Mouse (Mus musculus) heart, adult 2 months (tissue): ENCODE data around the gene Nudt8.

ENCODE experiments used
- CTCF ChIP-seq: fragments of 200-600 bp; IDR thresholded peaks from 2 replicates; pipeline ENCODE4 v1.8.1; 2022; ENCODE audit warnings: antibody characterized with exemption, mild to moderate bottlenecking, moderate library complexity
- EP300 ChIP-seq: fragments of 200-500 bp; IDR thresholded peaks from 2 replicates; pipeline ENCODE4 v1.6.1; 2011; ENCODE audit warnings: low read depth, low read length, control low read depth; ENCODE audit not compliant: insufficient read depth

DNA sequence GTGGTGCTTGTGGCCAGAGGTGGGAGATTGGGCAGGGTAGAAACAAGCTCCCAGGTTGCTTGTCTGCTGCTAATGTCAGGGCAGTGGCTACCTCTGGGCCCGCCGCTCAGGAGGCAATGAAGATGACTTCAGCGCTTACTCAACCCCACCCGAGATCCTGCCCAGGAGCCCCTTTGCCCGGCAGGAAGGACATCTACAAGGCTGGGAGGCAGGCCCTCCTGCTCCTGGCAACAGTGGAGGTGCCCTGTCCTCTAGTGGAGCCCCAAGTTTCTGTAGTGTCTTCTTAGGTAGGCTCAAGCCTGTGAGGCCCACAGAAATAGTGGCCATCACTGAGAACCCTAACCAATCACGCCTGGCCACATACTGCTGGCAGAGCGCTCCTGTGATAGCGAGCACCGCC lies 4.7 kb downstream of the Nudt8 start:
- TF ChIP-seq CTCF = no peak
- no peak for TF ChIP-seq EP300
